Mouse (Mus musculus) lung, adult 2 months (tissue): Measurements from ENCODE around the gene Abi2. TPM values are rescaled to one million over a fixed set of nuclear protein-coding genes. Genes with fewer than 3 reads are reported as not detected.

Experiments
- DNase-seq: peaks from one replicate; pipeline ENCODE4 v3.0.0; 2022
- H3K4me1 ChIP-seq: fragments of 200-500 bp; 2 replicates; pipeline ENCODE4 v1.6.1; 2011; ENCODE audit warnings: low read length; ENCODE audit not compliant: control insufficient read depth, insufficient read depth
- H3K4me3 ChIP-seq: fragments of 200-500 bp; replicated peaks from 2 replicates; pipeline ENCODE3; 2011; ENCODE audit warnings: low read depth, mild to moderate bottlenecking, control low read depth, low read length; ENCODE audit errors: extremely low read depth
- CTCF ChIP-seq: fragments of 200-500 bp; IDR thresholded peaks from 2 replicates; pipeline ENCODE4 v1.5.1; 2011; ENCODE audit warnings: mild to moderate bottlenecking, low read length, control low read depth; ENCODE audit not compliant: insufficient read depth
- POLR2A ChIP-seq: fragments of 200-500 bp; IDR thresholded peaks from 2 replicates; pipeline ENCODE4 v1.6.1; 2011; ENCODE audit warnings: low read depth, mild to moderate bottlenecking, control low read depth, low read length, borderline replicate concordance; ENCODE audit errors: extremely low read depth
- WGBS: fragments of 180-500 bp; shearing (Covaris S2); methylation state at CpG from one replicate; pipeline ENCODE4 v1.1.7; 2018; 5-methylcytosine and 5-hydroxymethylcytosine counted together
- polyA plus RNA-seq: library from polyadenylated mRNA; depleted of rRNA; stranded (reverse); fragments of >200 nt; gene quantifications from 2 replicates; pipeline ENCODE4 v1.2.3, GENCODE M21; 2012; rRNA removed

Abi2 gene
- polyA plus RNA-seq, 1 experiment: 5.4 TPM

DNA sequence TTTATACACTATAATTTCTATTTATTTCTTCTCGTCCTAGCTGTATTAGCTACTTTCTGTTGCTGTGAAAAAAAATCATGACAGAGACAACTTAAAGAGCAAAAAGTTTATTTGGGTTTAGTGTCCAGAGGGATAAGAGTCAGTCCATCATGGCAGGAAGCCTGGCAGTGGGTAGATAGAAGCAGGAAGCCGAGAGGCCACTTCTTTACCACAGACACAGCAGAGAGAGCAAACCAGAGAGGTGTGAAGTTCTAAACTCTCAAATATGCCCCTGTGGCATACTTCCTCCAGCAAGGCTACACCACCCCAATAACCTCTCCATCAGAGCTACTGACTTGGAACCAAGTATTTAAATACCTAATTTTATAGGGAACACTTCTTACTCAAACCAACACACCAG is 121.2 kb downstream of the Abi2 start:
- H3K4me1 ChIP-seq: no peaks in the 10 kb centered on the region; the same call in 1 of the 2 replicates
- TF ChIP-seq POLR2A: no peak
- no peak for TF ChIP-seq CTCF
- 68% methylated on average over 2 of the region's 2 CpGs for WGBS
- H3K4me3 ChIP-seq: no peak overlapping the region
- no peak for DNase-seq

Other genes starting within 250 kb of the Abi2 start
- gene Nbeal1, start 229.0 kb upstream of the Abi2 start, polyA plus RNA-seq: 3.2 and 6.2 TPM in 2 replicates
- 6.1 and 9.1 TPM in 2 replicates for gene Cyp20a1, start 66.3 kb upstream of the Abi2 start, polyA plus RNA-seq
- gene Raph1, start 157.5 kb downstream of the Abi2 start, polyA plus RNA-seq: 14.1 and 16.4 TPM in 2 replicates